Mouse (Mus musculus) liver, adult 2 months (tissue): Measurements from ENCODE around the gene Hoxc5.

Source experiments
- CTCF ChIP-seq: fragments of 200-500 bp; IDR thresholded peaks from 2 replicates; pipeline ENCODE4 v1.5.1; 2011; ENCODE audit warnings: low read depth, low read length, control low read depth
- POLR2A ChIP-seq: fragments of 200-500 bp; IDR thresholded peaks from 2 replicates; pipeline ENCODE4 v1.6.1; 2011; ENCODE audit warnings: low read length, control low read depth; ENCODE audit not compliant: insufficient read depth; ENCODE audit errors: extremely low read depth

DNA sequence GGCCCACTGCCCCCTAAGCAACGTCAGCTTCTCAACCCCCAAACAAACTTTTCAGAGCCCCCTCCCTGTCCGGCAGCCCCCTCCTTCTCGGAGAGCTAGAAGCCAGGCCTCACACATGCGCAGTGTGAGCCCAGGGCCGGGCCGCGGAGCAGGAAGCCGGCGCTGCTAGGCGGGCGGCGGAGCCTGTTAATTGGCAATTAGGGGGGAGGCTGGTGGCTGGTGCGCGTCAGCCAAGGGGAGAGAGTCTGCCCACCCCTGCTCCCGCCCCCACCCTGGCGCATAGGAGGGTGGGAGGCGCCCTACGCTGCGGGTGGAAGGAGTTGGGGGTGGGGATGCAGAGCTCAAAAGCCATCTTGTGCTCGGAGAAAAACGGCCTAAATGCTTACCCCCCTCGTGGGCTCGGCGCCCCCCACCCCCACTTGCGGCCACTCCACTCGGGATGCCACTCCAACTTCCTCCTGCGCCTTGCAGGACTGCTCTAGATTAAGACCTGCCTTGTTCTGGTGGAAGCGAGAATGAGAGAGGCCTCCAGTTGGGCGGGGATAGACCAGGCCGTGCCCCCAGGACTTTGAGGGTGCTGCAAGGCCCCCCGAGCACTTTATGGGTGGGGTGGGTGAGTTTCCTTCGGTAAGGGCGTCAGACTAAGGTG lies 32.1 kb downstream of the Hoxc5 start:
- no peak for TF ChIP-seq CTCF
- no peak for TF ChIP-seq POLR2A
